Mouse (Mus musculus): ENCODE results near the gene Gprc5c. TPM values are rescaled to one million over a fixed set of nuclear protein-coding genes. Genes with fewer than 3 reads are reported as not detected.

The Gprc5c gene
- polyA plus RNA-seq (2017; shearing (Covaris generic)): 0.34 TPM

GRCm38 (mm10) chr11:114850452-114851268 lies at the start of gene Gprc5c:
Gene Gprc5c, plus strand, starts transcription at chr11:114851152.

GRCm38 (mm10) chr11:114889991-114890518 lies 39.1 kb downstream of the Gprc5c start, which contains the start of gene Cd300a:
Gene Cd300a, plus strand, starts transcription at chr11:114890041.

Other genes starting within 250 kb of the Gprc5c start
- 507 TPM for gene Rpl38, start 182.6 kb upstream of the Gprc5c start, polyA plus RNA-seq (2017; shearing (Covaris generic))
- gene Ttyh2, start 175.7 kb upstream of the Gprc5c start, polyA plus RNA-seq (2017; shearing (Covaris generic)): 1.0 TPM
- gene Dnaic2, start 123.7 kb upstream of the Gprc5c start, polyA plus RNA-seq (2017; shearing (Covaris generic)): 0.23 TPM
- gene Kif19a, start 85.8 kb upstream of the Gprc5c start, polyA plus RNA-seq (2017; shearing (Covaris generic)): not detected
- 0.96 TPM for gene Btbd17, start 55.2 kb upstream of the Gprc5c start, polyA plus RNA-seq (2017; shearing (Covaris generic))
- not detected for gene Gpr142, start 52.2 kb upstream of the Gprc5c start, polyA plus RNA-seq (2017; shearing (Covaris generic))
- not detected for gene Cd300a, start 38.9 kb downstream of the Gprc5c start, polyA plus RNA-seq (2017; shearing (Covaris generic))
- gene Cd300lb, start 83.2 kb downstream of the Gprc5c start, polyA plus RNA-seq (2017; shearing (Covaris generic)): not detected
- gene Cd300c, start 118.0 kb downstream of the Gprc5c start, polyA plus RNA-seq (2017; shearing (Covaris generic)): not detected
- not detected for gene Cd300ld, start 138.8 kb downstream of the Gprc5c start, polyA plus RNA-seq (2017; shearing (Covaris generic))
- gene Cd300c2, start 150.7 kb downstream of the Gprc5c start, polyA plus RNA-seq (2017; shearing (Covaris generic)): not detected
- gene Cd300ld2, start 165.0 kb downstream of the Gprc5c start, polyA plus RNA-seq (2017; shearing (Covaris generic)): not detected
- not detected for gene Cd300ld4, start 175.9 kb downstream of the Gprc5c start, polyA plus RNA-seq (2017; shearing (Covaris generic))
- not detected for gene Cd300ld5, start 186.6 kb downstream of the Gprc5c start, polyA plus RNA-seq (2017; shearing (Covaris generic))
- not detected for gene Cd300ld3, start 197.3 kb downstream of the Gprc5c start, polyA plus RNA-seq (2017; shearing (Covaris generic))
- not detected for gene Cd300e, start 211.0 kb downstream of the Gprc5c start, polyA plus RNA-seq (2017; shearing (Covaris generic))
- 64.9 TPM for gene Rab37, start 240.3 kb downstream of the Gprc5c start, polyA plus RNA-seq (2017; shearing (Covaris generic))

All from effector memory CD4-positive, alpha-beta T cell, adult 7 months (primary cell).